Mouse (Mus musculus) right cerebral cortex, adult 18-20 months (tissue): ENCODE data around the gene Tmem128.

Experiments used
- DNase-seq: peaks from one replicate; pipeline ENCODE4 v3.0.0; 2022; ENCODE audit warnings: mixed read lengths

Tmem128 gene

GRCm38 (mm10) chr5:38260107-38260682, at the start of gene Tmem128:
Tmem128 (plus strand) TSS chr5:38260185.
- peak; percentile 74 for DNase-seq

GRCm38 (mm10) chr5:38211691-38212090, 48.3 kb upstream of the Tmem128 start:
- DNase-seq = no peak

GRCm38 (mm10) chr5:38213009-38213408, 47.0 kb upstream of the Tmem128 start:
- DNase-seq = no peak

GRCm38 (mm10) chr5:38219771-38220307, 40.1 kb upstream of the Tmem128 start:
- DNase-seq = peak; percentile 53

- peak; percentile 94 for DNase-seq
These were observed 39.6 kb upstream of the Tmem128 start, which contains the start of the genes Zbtb49 and Lyar for GRCm38 (mm10) chr5:38220328-38220912. Zbtb49 (minus strand) TSS chr5:38220457. Lyar (plus strand) TSS chr5:38220470.

GRCm38 (mm10) chr5:38235422-38235821, 24.6 kb upstream of the Tmem128 start:
- no peak for DNase-seq

- DNase-seq = no peak
These were observed 23.4 kb upstream of the Tmem128 start for GRCm38 (mm10) chr5:38236627-38237026.

GRCm38 (mm10) chr5:38240727-38241472, 19.1 kb upstream of the Tmem128 start:
- no peak for DNase-seq

- DNase-seq = no peak
These were observed 18.5 kb upstream of the Tmem128 start for GRCm38 (mm10) chr5:38241473-38241834.

- no peak for DNase-seq
These were observed 18.0 kb upstream of the Tmem128 start for GRCm38 (mm10) chr5:38241966-38242365.

- DNase-seq = no peak
These were observed 4.8 kb upstream of the Tmem128 start for GRCm38 (mm10) chr5:38255195-38255594.

GRCm38 (mm10) chr5:38255644-38256043, 4.3 kb upstream of the Tmem128 start:
- DNase-seq = no peak

- no peak for DNase-seq
These were observed 3.4 kb upstream of the Tmem128 start for GRCm38 (mm10) chr5:38256551-38256950.

- peak; percentile 39 for DNase-seq
These were observed 1.8 kb upstream of the Tmem128 start for GRCm38 (mm10) chr5:38258034-38258772.

- no peak for DNase-seq
These were observed 1.2 kb upstream of the Tmem128 start for GRCm38 (mm10) chr5:38258773-38259146.

- no peak for DNase-seq
These were observed 404 bp upstream of the Tmem128 start for GRCm38 (mm10) chr5:38259455-38260106.

- no peak for DNase-seq
These were observed 11.0 kb downstream of the Tmem128 start for GRCm38 (mm10) chr5:38270942-38271341.

GRCm38 (mm10) chr5:38273831-38274230, 13.8 kb downstream of the Tmem128 start:
- DNase-seq = no peak

GRCm38 (mm10) chr5:38275771-38276170, 15.8 kb downstream of the Tmem128 start, which contains the start of gene Otop1:
Otop1 (plus strand) TSS chr5:38275972.
- no peak for DNase-seq

GRCm38 (mm10) chr5:38276451-38276850, 16.5 kb downstream of the Tmem128 start:
- no peak for DNase-seq

GRCm38 (mm10) chr5:38277098-38277866, 17.3 kb downstream of the Tmem128 start:
- no peak for DNase-seq
